Mouse (Mus musculus) bone marrow macrophage, adult 2 months (primary cell): ENCODE measurements around the gene D6Wsu163e.

Source experiments
- CTCF ChIP-seq: IDR thresholded peaks from 2 replicates; pipeline ENCODE4 v1.5.1; 2012; ENCODE audit warnings: low read depth, mild to moderate bottlenecking, low read length, moderate library complexity
- POLR2A ChIP-seq: IDR thresholded peaks from 2 replicates; pipeline ENCODE4 v1.6.1; 2012; ENCODE audit warnings: mild to moderate bottlenecking, low read depth, low read length, borderline replicate concordance

DNA sequence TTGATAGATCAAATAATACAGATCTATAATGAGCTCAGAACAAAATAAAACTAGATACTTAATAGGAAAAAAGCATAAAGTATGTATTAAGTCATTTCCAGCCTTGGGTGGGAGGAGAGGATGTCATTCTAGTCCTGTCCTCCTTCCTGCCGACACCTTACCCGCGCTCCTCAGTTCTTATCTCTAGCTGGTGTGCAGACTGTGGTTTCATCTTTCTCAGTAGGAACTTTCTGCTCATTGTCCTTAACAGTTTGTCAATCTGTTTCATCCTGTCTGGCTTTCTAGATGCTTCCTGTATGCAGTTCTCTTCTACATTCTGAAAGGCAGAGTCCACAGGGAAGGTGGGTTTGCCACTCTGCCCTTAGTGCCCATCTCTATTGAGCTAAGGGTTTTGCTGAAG is 55.7 kb downstream of the D6Wsu163e start:
- TF ChIP-seq CTCF (no peak), POLR2A (no peak)
